Mouse (Mus musculus) forebrain, embryonic 10.5 days (tissue): ENCODE results near the gene Padi3. TPM values are rescaled to one million over a fixed set of nuclear protein-coding genes. Genes with fewer than 3 reads are reported as not detected.

Experiments
- DNase-seq: peaks from one replicate; pipeline ENCODE4 v3.0.0-alpha.2; 2017; ENCODE audit warnings: low spot score; ENCODE audit errors: extremely low spot score
- H3K27ac ChIP-seq: fragments of 300-500 bp; sonication (generic); 2 replicates; pipeline ENCODE4 v1.5.1; 2016; ENCODE audit warnings: mild to moderate bottlenecking
- H3K27me3 ChIP-seq: fragments of 300-500 bp; sonication (generic); 2 replicates; pipeline ENCODE4 v1.6.1; 2016; ENCODE audit warnings: mild to moderate bottlenecking; ENCODE audit not compliant: poor library complexity, severe bottlenecking
- H3K36me3 ChIP-seq: fragments of 300-500 bp; sonication (generic); replicated peaks from 2 replicates; pipeline ENCODE4 v1.6.1; 2016; ENCODE audit warnings: mild to moderate bottlenecking, moderate library complexity
- H3K4me1 ChIP-seq: fragments of 300-500 bp; sonication (generic); 2 replicates; pipeline ENCODE4 v1.6.1; 2016
- H3K4me3 ChIP-seq: fragments of 300-500 bp; sonication (generic); 2 replicates; pipeline ENCODE4 v1.5.1; 2016; ENCODE audit warnings: mild to moderate bottlenecking, moderate library complexity
- H3K9me3 ChIP-seq: fragments of 300-500 bp; sonication (generic); 2 replicates; pipeline ENCODE4 v1.6.1; 2016; ENCODE audit warnings: mild to moderate bottlenecking, moderate library complexity
- WGBS: fragments of 180-500 bp; shearing (Covaris S2); methylation state at CpG from one replicate; pipeline ENCODE4 v1.1.7; 2016; 5-methylcytosine and 5-hydroxymethylcytosine counted together
- polyA plus RNA-seq: library from polyadenylated mRNA; unstranded; fragments of >200 nt; fragmentation: Nextera tagmentation; extraction: Ambion mirVana; gene quantifications from 2 replicates; pipeline ENCODE4 v1.2.1, GENCODE M21; 2016

Gene Padi3
- polyA plus RNA-seq, result 0.16 and 0.23 TPM in 2 replicates

- Histone ChIP-seq H3K36me3 (no peaks in the 10 kb centered on the region), H3K4me3 (no peak within 1 kb of the TSS; the same call in 1 of the 2 replicates), H3K27me3 (peaks cover 40% of the 10 kb centered on the region), H3K27ac (0 out of 2 replicates have a peak within 1 kb of the TSS, but pooled peaks have one; percentile 48), H3K4me1 (peaks cover 42% of the 10 kb centered on the region), H3K9me3 (no peaks in the 10 kb centered on the region)
- 80% methylated on average over 14 of the region's 16 CpGs for WGBS
- DNase-seq, result no peak
Observed at GRCm38 (mm10) chr4:140810458-140811260, at the start of gene Padi3. Gene Padi3 (minus strand): TSS chr4:140810648.

- H3K27ac ChIP-seq, result peak overlapping the region; percentile 40; the same call in 1 of the 2 replicates
- no peak overlapping the region for H3K4me3 ChIP-seq
- H3K36me3 ChIP-seq, result no peaks in the 10 kb centered on the region
- DNase-seq, result no peak
- WGBS, result 90% methylated on average over 11 of the region's 11 CpGs
- no peaks in the 10 kb centered on the region for H3K27me3 ChIP-seq
- peaks cover 4% of the 10 kb centered on the region; the same call in 1 of the 2 replicates for H3K4me1 ChIP-seq
- H3K9me3 ChIP-seq, result no peaks in the 10 kb centered on the region
Observed at GRCm38 (mm10) chr4:140859291-140859690, 48.8 kb upstream of the Padi3 start.

GRCm38 (mm10) chr4:140857813-140858212 is 47.4 kb upstream of the Padi3 start:
- no peaks in the 10 kb centered on the region for H3K9me3 ChIP-seq
- no peak overlapping the region for H3K4me3 ChIP-seq
- H3K27ac ChIP-seq, result no peak overlapping the region
- peaks cover 4% of the 10 kb centered on the region; the same call in 1 of the 2 replicates for H3K4me1 ChIP-seq
- DNase-seq, result no peak
- no peaks in the 10 kb centered on the region for H3K27me3 ChIP-seq
- 95% methylated on average over 7 of the region's 7 CpGs for whole genome bisulfite sequencing
- H3K36me3 ChIP-seq, result no peaks in the 10 kb centered on the region

- H3K36me3 ChIP-seq, result no peaks in the 10 kb centered on the region
- H3K9me3 ChIP-seq, result no peaks in the 10 kb centered on the region
- no peak overlapping the region for H3K27ac ChIP-seq
- no peaks in the 10 kb centered on the region for H3K27me3 ChIP-seq
- H3K4me3 ChIP-seq, result no peak overlapping the region
- H3K4me1 ChIP-seq, result peaks cover 4% of the 10 kb centered on the region; the same call in 1 of the 2 replicates
- 84% methylated on average over 5 of the region's 5 CpGs for WGBS
- no peak for DNase-seq
Observed at GRCm38 (mm10) chr4:140857041-140857440, 46.6 kb upstream of the Padi3 start.

DNA sequence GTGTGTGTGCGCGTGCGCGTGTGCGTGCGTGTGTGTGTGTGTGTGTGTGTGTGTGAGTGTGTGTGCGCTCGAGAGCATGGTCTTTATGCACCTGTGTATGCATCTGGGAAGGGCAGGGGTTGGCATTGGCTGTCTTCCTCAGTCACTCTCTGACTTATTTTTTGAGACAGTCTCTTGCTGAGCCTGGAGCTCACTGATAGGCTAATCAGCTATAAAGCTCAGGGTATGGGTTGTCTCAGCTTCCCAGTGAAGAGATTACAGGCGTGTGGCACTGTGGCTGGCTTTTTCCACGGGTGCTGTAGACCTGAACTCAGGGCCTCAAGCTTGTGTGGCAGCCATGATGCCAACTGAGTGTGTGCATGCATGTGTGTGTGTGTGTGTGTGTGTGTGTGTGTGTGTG is 44.7 kb upstream of the Padi3 start:
- 0 out of 2 replicates have a peak, but pooled peaks cover 3% of the 10 kb centered on the region for H3K4me1 ChIP-seq
- no peak overlapping the region for H3K4me3 ChIP-seq
- 90% methylated on average over 7 of the region's 10 CpGs for WGBS
- no peaks in the 10 kb centered on the region for H3K27me3 ChIP-seq
- no peaks in the 10 kb centered on the region for H3K36me3 ChIP-seq
- no peak for DNase-seq
- peak overlapping the region; percentile 8; the same call in 1 of the 2 replicates for H3K27ac ChIP-seq
- no peaks in the 10 kb centered on the region for H3K9me3 ChIP-seq

DNA sequence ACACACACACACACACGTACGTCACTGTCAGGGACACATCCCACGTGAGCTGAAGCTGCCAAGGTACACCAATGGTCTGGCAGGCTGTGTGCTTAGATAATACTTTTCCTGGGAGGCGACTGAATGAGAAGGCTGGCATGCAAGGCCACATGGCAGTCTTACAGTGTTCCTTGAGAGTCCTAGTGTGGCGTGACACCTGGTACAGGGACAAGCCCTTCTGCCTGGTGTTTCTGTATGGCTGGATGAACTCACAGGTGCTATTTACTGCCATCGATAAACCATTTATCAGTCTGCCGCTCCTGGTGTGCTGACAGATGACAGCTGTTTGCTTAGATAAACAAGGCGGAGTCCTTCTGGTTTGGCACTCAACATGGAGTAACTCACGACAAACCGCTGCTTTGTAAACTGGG is 44.0 kb upstream of the Padi3 start:
- Histone ChIP-seq H3K4me3 (no peak overlapping the region), H3K27ac (peak overlapping the region; percentile 8; the same call in 1 of the 2 replicates), H3K9me3 (no peaks in the 10 kb centered on the region), H3K36me3 (no peaks in the 10 kb centered on the region), H3K4me1 (0 out of 2 replicates have a peak, but pooled peaks cover 3% of the 10 kb centered on the region), H3K27me3 (no peaks in the 10 kb centered on the region)
- 86% methylated on average over 10 of the region's 10 CpGs for WGBS
- no peak for DNase-seq

GRCm38 (mm10) chr4:140853626-140854025 is 43.2 kb upstream of the Padi3 start:
- H3K4me3 ChIP-seq, result no peak overlapping the region
- H3K4me1 ChIP-seq, result 0 out of 2 replicates have a peak, but pooled peaks cover 5% of the 10 kb centered on the region
- H3K27me3 ChIP-seq, result no peaks in the 10 kb centered on the region
- H3K9me3 ChIP-seq, result no peaks in the 10 kb centered on the region
- H3K36me3 ChIP-seq, result no peaks in the 10 kb centered on the region
- no peak for DNase-seq
- WGBS, result 69% methylated on average over 8 of the region's 8 CpGs
- H3K27ac ChIP-seq, result no peak overlapping the region

DNA sequence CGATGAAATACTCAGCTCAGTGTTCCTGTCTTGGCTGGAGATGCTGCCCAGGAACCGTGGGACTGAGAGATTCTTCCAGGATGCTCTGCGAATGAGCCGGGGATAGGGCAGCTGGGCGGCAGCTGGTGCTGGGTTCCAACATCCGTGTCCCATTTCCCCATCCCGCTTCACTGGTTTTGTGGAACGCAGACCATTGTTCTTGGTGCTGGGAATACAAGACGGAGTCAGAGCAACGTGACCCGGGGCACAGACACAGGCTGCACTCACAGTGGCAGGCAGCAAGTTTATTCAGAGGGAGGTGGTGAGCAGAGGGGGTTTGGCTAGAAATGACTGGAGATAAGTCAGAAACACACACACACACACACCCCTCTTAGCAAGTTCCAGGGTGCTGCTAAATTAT is 38.9 kb upstream of the Padi3 start:
- 75% methylated on average over 11 of the region's 11 CpGs for WGBS
- no peak for DNase-seq
- H3K9me3 ChIP-seq, result no peaks in the 10 kb centered on the region
- H3K27ac ChIP-seq, result 0 out of 2 replicates have a peak overlapping the region, but pooled peaks have one; percentile 30
- H3K27me3 ChIP-seq, result no peaks in the 10 kb centered on the region
- 0 out of 2 replicates have a peak, but pooled peaks cover 5% of the 10 kb centered on the region for H3K4me1 ChIP-seq
- H3K4me3 ChIP-seq, result no peak overlapping the region
- H3K36me3 ChIP-seq, result no peaks in the 10 kb centered on the region

- WGBS, result 94% methylated on average over 6 of the region's 6 CpGs
- peaks cover 15% of the 10 kb centered on the region for H3K4me1 ChIP-seq
- no peaks in the 10 kb centered on the region for H3K9me3 ChIP-seq
- no peaks in the 10 kb centered on the region for H3K27me3 ChIP-seq
- H3K4me3 ChIP-seq, result no peak within 1 kb of the TSS
- no peak within 1 kb of the TSS for H3K27ac ChIP-seq
- no peaks in the 10 kb centered on the region for H3K36me3 ChIP-seq
- DNase-seq, result no peak
Observed at GRCm38 (mm10) chr4:140845666-140846065, 35.2 kb upstream of the Padi3 start, which contains the start of gene Padi1. Gene Padi1 (minus strand): TSS chr4:140845778.

- 73% methylated on average over 4 of the region's 4 CpGs for WGBS
- DNase-seq, result no peak
- no peaks in the 10 kb centered on the region for H3K27me3 ChIP-seq
- H3K4me3 ChIP-seq, result no peak overlapping the region
- H3K27ac ChIP-seq, result no peak overlapping the region
- H3K9me3 ChIP-seq, result no peaks in the 10 kb centered on the region
- no peaks in the 10 kb centered on the region for H3K36me3 ChIP-seq
- H3K4me1 ChIP-seq, result peaks cover 15% of the 10 kb centered on the region
Observed at GRCm38 (mm10) chr4:140844991-140845390, 34.5 kb upstream of the Padi3 start.

- 77% methylated on average over 15 of the region's 15 CpGs for WGBS
- Histone ChIP-seq H3K4me1 (peaks cover 11% of the 10 kb centered on the region), H3K27me3 (peaks cover 3% of the 10 kb centered on the region; the same call in 1 of the 2 replicates), H3K4me3 (no peak overlapping the region), H3K27ac (no peak overlapping the region), H3K36me3 (no peaks in the 10 kb centered on the region), H3K9me3 (no peaks in the 10 kb centered on the region)
- no peak for DNase-seq
Observed at GRCm38 (mm10) chr4:140843670-140844280, 33.3 kb upstream of the Padi3 start.

GRCm38 (mm10) chr4:140842909-140843308 is 32.5 kb upstream of the Padi3 start:
- Histone ChIP-seq H3K36me3 (no peaks in the 10 kb centered on the region), H3K4me3 (no peak overlapping the region), H3K27ac (no peak overlapping the region), H3K9me3 (no peaks in the 10 kb centered on the region), H3K4me1 (peaks cover 14% of the 10 kb centered on the region), H3K27me3 (peaks cover 11% of the 10 kb centered on the region)
- DNase-seq, result no peak
- 58% methylated on average over 1 of the region's 1 CpGs for WGBS

- H3K4me3 ChIP-seq, result peak overlapping the region; percentile 27
- no peaks in the 10 kb centered on the region for H3K9me3 ChIP-seq
- no peak for DNase-seq
- H3K27me3 ChIP-seq, result peaks cover 53% of the 10 kb centered on the region
- WGBS, result 21% methylated on average over 8 of the region's 8 CpGs
- peaks cover 45% of the 10 kb centered on the region for H3K4me1 ChIP-seq
- H3K36me3 ChIP-seq, result no peaks in the 10 kb centered on the region
- H3K27ac ChIP-seq, result peak overlapping the region; percentile 58
Observed at GRCm38 (mm10) chr4:140837879-140838278, 27.4 kb upstream of the Padi3 start.
